Mouse (Mus musculus): ENCODE results near the gene Spred2. TPM values are rescaled to one million over a fixed set of nuclear protein-coding genes. Genes with fewer than 3 reads are reported as not detected.

Gene Spred2
- total RNA-seq, 2 experiments from 2014 or later = 12.3 to 14.3 TPM

DNA sequence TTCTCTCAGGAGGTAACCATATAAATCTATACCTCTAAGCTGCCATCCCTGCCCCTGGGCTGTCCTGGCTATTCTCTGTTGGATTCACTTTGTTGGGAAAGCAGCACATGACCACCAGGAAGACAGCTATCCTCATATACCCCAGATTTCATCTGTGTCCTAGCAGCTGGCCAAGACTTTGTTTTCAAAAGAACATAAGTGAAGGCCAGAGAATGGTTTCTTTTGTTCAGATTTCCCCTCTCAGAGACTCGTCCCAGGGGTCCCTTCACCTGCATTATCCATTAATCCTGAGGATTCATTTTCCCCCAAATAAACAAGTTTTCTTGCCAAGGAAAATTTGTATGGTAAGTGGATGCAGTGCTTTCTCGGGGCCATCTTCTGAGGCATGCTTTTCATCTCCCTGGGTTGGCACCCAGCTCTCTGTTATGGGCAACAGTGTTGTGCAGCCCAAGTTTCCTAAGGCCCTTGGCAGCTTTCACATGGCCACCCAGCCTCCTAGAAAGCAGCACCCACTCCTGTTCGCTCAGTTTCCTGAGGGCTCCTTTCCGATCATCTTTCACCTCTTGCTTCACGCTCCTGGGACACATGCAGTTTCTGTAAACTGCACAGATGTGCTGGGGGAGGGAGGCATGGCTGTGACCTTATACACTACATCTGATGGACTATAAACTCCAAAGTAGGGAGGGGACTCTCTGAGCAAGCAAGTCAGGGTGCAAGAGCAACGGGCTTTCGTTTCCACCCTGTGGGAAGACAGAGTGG is 49.0 kb downstream of the Spred2 start:
- DNase-seq = no peak
- intact Hi-C loops (cut with DNase I; ENCODE audit: low total_unique reads) = no loop called here

DNA sequence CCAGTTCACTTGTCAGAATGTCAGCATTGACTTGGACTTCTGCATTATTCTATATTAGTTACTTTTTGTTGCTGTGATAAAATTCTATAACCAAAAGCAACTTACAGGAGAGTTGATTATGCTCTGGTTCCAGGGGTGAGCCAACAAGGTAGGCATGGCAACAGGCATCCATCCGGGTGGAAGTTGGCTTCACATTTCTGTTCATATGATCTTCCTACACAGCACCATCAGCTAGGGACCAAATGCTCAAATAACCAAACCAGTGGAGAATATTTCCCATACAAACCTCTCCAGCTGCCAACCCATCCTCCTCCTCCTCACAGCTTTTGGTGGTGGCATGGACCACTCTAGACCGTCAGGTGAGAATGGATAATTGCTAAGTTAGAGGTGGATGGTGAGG is 51.9 kb downstream of the Spred2 start:
- intact Hi-C loops (cut with DNase I; ENCODE audit: low total_unique reads) = no loop called here
- DNase-seq = no peak

DNA sequence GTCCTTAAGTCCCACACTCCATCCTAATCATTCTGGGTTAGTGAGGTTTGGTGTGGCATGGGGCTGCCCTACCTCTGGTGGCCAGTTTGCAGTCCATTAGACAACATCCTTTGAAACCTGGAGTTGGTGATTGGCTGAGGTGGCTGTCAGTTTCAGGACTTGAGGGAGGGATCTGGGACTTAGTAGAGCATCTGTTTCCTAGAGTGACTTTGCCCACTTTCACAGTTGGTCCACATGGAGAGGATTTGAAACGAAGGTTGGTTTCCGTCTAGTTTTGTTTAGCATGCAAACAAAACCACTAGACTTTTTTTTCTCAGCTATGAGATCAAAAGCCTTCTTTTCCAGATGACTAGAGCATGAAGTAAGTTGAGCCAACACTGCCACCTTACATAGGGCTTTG is 53.5 kb downstream of the Spred2 start:
- DNase-seq = no peak
- intact Hi-C loops (cut with DNase I; ENCODE audit: low total_unique reads) = no loop called here

DNA sequence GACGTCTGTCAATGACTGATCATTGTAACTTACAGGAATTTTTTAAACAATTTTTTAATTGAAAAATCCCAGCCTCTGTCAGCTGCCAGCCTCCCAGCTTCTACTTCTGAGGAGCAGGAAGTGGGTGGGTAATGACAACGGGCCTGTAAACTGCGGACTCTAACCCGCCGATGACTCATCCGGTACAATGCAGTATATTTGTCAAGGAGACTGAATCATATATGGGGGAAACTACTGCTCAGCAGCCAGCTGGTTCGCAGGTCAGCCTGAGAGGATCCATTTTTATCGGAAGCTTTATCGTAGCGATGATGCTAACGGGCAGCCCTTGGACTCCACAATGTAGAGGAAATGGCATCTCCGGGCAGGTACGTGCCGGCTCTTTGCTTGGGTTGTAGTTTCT is 55.2 kb downstream of the Spred2 start:
- intact Hi-C loops (cut with DNase I; ENCODE audit: low total_unique reads) = no loop called here
- DNase-seq = no peak

DNA sequence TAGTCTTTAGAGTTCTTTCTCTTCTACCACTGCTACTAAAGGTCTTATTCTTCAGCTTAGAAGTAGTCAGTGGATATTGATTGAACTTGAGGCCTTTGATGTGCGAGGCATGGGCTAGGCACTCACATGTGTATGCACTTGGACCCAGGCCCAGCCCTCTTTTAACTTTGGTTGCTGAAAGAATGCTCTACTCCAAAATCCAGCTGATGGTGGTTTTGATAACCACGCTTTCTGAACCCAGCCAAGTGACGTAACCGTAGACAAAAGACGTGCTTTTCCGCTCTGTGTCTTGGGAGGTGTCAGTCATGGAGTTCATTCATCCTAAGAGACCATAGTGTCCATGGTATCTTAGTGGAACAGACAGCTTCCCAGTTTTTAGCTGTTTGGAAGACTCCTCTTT is 57.9 kb downstream of the Spred2 start:
- no peak for DNase-seq
- intact Hi-C loops (cut with DNase I; ENCODE audit: low total_unique reads) = no loop called here

DNA sequence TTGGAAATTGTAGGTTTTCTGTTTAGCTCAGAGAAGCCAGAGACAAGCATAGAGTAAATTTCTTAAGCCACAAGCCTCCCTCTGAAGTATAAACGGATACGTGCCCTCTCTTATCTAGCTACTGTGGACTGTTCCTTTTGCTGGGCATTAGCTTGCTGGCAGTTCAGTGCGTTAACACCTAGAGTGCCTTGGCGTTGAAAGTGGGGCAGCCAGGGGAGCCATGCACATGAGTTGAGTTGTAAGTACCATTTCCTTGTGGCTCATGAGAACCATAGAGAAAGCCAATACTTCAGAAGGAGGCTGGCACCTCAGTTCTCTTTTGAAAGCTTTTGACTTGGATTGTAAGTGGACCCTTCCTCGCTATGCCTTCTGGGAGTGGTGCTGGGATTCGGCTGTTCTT is 58.6 kb downstream of the Spred2 start:
- intact Hi-C loops (cut with DNase I; ENCODE audit: low total_unique reads) = no loop called here
- DNase-seq = no peak

DNA sequence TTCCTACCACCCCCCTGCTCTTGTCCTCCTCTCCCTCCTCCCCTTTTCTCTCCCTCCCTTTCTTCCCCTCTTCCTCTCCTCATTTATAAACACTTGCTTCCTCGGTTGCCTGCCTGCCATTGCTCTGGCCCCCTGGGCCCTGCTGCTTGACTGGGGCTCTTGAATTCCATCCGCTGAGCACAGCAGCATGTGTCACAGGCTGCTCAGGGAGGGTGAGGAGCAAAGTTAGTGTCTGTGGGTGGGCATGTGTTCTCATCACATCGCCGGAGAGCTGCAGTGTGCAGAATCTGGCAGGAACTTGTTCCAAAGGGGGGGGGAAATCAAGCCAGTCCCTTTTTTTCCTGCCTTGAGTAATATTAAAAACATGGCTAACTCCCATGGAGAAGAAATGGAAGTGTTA is 59.1 kb downstream of the Spred2 start:
- no peak for DNase-seq
- intact Hi-C loops (cut with DNase I; ENCODE audit: low total_unique reads) = no loop called here

DNA sequence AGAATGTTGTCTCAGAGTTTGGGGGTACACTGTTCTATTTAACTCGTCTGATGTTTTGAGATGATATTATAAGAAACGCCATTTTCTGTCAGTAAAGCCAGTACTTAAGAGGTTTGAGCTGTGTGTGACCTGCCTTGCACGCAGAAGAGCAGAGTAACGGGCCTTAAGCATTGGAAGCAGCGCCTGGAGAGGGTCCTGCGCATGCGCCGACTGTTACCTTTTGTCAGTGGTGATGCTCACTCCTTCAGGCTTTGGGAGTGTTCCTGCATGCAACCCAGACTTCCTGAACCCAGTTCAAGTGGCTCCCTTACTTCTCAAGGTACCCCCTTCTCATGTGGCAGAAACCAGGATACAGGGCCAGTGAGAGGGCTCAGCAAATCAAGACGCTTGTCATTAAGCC is 59.9 kb downstream of the Spred2 start:
- intact Hi-C loops (cut with DNase I; ENCODE audit: low total_unique reads) = no loop called here

DNA sequence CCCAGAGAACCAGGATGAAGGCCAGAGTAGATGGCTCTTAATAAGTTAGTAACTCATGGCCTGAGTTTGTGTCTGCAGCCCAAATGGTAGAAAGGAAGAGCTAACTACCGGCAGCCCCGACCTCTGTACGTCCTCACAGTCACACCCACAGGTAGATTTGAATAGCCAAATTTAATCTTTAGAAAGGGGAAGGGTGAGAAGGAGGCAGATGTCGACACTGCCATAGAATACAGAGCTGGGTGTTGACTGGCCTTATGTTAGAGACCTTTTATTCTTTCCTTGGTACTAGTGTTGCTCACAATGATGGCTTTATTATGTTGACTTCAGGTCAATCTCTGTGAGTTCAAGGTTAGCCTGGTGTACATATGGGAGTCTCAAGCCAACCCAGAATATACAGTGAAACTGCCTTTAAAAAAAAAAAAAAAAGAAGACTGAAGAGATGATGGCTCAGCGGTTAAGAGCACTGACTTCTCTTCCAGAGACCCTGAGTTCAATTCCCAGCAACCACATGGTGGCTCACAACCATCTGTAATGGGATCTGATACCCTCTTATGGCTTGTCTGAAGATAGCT is 61.2 kb downstream of the Spred2 start:
- DNase-seq = no peak
- intact Hi-C loops (cut with DNase I; ENCODE audit: low total_unique reads) = no loop called here

More for the DNA sequence above, 59.9 kb downstream of the Spred2 start:
- no peak for DNase-seq

DNA sequence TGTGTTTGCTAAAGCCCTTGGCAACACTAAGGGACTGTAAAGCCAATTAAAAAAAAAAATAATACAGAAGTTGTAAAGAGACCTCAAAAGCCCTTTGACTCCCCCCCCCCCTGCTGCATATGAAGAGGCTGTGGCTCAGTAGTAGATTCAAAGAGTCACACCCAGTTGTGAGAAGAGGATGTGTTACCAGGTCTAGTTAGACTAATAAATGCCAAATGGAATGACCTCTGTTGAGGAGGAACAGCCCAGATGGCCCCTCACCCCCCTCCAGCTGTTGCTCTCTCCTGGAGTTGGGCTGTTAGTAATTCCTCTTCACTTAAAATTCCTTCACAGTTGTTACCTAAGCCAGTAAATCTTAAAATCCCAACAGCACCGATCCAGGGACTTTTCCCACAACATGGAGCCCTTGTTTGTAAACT is 62.3 kb downstream of the Spred2 start:
- DNase-seq = peak; percentile 45
- intact Hi-C loops (cut with DNase I; ENCODE audit: low total_unique reads) = no loop called here

DNA sequence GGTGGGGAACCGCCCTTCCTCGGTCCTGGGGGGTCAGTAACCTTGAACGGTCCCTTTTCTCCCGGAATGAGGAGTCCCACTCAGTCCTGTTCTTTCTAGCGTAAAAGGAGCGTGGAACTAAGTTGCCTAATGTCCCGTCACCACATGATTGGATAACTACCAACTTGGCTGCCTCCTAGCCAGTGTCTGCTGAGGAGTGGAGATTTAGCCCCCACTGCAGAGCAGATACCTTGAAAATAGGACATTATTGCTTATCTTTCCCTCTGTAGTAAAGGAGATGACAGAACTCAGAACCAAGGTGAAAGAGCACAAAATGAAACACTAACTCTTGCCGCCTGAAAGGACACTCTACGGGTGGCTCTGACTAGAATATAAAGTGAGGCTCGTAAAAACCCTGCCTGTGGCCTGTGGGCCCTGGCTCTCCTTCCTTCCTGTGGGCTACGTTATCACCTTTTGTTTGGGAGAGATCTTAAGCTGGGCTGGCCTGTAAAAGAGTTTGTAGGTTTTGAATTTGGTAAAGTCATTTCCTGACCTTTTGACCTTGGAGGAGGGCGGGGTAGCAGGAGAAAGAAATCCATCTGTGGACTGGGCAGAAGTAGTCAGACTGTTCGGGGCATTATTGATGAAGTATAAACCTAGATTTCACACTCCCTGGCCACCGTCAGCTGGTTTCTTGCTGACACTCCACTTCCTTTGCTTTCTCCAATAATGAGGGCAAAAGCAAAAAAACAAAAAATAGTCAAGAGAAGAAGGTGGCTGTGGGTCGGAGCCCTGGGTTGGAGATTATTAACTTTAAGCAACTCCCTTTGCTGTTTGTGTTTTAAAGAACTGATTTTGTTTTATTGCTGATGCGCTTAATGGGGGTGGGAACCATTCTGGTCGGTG is 62.9 kb downstream of the Spred2 start:
- peak; percentile 35 for DNase-seq
- intact Hi-C loops (cut with DNase I; ENCODE audit: low total_unique reads) = no loop called here

DNA sequence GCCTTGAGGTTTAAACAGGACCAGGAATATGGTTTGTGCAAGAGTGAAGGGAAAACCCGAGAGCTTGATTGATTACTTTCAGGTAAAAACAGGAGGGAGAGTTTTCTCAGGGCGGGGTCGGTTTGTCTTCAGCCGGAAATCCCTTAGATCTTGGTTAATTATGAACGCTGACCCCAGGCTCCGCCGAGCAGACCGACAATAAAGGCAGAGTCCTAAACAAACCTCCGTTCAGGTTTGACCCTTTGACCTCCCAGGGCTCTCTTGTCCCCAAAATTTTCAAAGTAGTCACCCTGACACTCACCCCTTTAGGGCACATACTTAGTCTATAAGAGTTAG is 63.5 kb downstream of the Spred2 start:
- DNase-seq = no peak
- intact Hi-C loops (cut with DNase I; ENCODE audit: low total_unique reads) = no loop called here

DNA sequence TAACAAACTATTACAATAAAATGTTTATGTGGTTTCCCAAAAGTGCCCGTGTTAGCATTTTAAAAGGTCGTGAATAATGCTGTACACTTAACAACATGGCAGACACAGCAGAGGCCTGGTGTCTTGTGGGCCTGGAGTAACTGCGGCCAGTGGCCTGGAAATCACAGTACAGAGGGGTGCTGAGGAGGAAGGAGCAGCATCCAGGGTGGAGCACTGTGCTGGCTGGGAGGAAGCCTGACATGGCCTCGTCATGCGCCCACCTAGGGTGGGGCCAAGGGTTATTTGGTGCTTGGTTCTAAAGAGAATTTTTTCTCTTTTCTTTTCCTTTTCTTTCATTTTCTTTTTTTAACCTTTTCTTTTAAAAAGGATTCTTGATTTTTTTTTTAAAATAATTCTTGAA is 64.0 kb downstream of the Spred2 start:
- no peak for DNase-seq
- intact Hi-C loops (cut with DNase I; ENCODE audit: low total_unique reads) = no loop called here

DNA sequence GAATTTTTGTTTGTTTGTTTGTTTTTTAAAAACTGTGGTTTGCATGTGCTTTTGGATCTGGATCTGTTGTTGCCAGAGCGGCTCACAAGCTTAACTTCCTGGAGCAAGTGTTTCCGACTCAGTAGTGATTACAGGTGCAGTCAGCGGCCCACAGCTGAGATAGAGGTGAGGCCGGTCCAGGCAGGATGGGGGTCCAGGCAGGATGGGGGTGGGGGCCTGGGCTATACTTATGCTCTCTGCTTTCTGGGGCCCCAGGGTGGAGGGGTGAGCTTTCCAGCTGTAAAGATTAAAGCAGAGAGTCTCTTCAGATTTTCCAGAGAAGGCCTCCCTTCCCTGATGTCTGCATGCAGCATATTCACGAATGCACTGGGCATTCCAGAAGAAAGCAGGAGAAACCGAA is 64.5 kb downstream of the Spred2 start:
- intact Hi-C loops (cut with DNase I; ENCODE audit: low total_unique reads) = no loop called here
- no peak for DNase-seq

DNA sequence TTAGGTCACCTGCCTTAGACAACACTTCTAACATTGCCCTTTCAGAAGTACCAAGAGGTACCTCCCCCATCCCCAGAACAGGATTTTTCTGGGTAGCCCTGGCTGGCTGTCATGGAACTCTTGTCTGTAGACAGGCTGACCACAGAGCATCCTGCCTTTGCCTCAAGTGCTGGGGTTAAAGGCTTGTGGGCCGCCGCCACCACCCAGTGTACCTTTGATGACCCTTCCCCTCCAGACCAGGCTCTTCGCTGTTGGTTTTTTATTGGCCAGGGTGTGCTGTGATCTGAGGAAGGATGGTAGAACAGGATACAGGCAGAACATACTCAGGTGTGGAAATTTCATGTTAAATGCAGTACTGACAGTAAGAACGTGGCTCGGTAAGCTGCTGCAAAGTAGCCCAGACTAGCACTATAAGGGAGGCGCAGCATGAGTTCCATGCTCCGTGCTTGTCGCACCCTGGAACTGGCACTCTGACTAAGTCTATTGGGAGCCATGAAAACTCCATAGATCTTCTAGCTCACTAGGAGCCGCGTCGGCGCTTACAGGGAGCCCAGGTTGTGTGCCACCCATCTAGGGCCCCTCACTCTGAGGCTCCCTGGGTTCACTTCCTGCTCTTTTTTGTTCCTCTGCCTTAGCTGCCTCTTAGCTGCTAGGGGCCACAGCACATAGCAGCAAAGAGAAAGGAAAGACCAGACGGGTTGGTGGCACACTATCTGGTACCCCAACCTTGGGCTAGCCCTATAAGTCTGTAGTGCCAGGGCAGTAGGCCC is 65.2 kb downstream of the Spred2 start:
- intact Hi-C loops (cut with DNase I; ENCODE audit: low total_unique reads) = no loop called here
- DNase-seq = no peak

DNA sequence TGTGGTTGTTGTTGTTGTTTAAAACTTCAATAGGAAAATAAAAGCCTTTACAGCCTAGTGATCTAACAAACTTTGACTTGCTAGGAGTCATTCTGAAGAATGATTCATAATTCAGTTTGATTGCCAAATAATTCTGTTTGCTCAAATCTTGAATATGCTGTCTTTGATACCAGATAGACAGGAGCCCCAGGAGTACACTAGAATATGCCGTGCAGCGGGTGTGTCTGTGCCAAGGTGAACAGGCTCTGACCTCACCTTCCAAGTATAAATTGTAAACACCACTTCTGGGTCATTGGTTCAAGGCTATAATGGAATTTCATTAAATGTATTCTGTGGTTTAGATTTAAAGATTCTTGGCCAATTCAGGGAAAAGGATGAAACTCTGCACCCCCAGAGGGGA is 66.6 kb downstream of the Spred2 start:
- intact Hi-C loops (cut with DNase I; ENCODE audit: low total_unique reads) = no loop called here
- no peak for DNase-seq

DNA sequence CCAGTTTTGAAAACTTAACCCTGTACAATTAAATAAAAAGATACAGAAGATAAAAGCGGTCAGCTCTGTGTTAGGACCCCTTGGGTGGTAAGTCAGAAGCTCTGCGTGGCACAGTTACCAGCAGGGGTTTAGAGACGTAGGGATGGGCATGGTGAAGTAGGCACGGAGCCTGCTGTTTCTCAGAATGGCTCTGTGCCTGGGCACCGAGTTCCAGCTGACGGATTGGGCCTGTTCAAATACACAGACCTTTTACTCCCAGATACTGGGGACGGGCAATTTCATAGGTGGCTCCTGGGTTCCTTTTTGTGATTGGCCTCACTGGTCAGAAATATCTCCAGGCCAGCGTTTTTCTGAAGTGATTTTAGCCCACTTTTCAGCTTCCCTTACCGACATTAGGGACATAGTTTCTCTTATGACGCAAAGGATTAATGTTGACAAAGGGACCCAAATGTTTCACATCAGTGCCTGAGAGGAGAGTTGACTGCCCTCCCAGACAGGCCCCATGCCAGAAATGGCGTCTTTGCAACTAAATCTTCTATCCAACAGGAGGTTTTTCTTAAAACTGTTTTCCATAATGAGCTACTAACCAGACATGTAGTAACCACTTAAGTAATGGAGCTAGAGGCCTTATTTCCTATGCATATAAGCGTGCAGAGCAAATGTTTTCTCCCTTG is 67.3 kb downstream of the Spred2 start:
- DNase-seq = peak; percentile 58
- intact Hi-C loops (cut with DNase I; ENCODE audit: low total_unique reads) = no loop called here

DNA sequence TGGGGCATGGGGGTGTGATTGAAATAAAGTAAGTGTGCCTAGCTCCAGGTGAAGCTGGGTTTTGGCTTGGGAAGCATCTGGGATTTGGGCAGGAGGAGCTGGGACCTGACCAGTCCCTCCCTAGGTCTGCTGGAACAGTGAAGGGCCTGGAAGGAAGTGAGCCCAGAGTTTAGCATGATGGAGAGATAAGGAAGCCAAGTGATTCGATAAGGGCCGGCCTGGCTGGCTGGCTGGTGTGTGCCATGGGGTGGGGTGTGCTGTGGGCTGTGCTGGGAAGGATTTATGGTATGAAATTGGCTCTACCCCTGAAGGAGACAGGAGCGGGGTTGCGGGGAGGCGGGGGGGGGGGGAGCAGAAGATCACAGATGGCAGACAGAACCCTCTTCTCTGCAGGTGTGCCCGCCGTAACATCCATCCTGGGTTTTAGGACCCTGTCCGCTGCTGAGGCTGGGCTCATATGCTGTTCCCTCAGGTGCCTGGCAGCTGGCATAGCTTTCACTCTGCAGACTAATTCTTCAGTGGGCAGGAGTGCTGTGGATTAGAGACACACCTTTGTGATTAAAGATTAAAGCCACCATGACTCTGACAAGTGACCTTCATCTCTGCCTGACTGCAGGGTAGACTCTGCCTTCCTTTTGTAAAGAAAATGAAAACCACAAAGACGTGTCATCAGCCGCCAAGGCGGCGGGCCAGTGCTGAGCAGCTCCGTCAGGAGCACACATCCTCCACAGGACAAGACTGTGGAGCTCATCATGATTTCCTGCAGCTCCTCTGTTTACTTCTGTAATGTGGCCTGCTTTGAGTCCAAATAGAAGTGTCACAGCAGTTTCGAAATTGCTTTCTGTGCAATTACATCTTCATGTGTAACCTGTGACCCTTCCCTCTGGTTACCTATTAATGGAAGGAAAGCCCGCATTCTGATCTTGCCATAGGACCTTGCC is 68.4 kb downstream of the Spred2 start:
- DNase-seq = no peak
- intact Hi-C loops (cut with DNase I; ENCODE audit: low total_unique reads) = no loop called here
